Mouse (Mus musculus): ENCODE measurements around the gene Gosr1.
"Not testable (repeated sequence)": the region's sequence is repeated elsewhere in the genome, so short reads cannot be mapped to it uniquely, and the experiment has no call there.

Gene Gosr1

GRCm38 (mm10) chr11:76692096-76692495 lies 71.3 kb downstream of the Gosr1 start:
- no peak for TF ChIP-seq GATA4 (IDR thresholded peaks at IDR 0.05; ENCODE audit: insufficient replicate concordance, low read length)

DNA sequence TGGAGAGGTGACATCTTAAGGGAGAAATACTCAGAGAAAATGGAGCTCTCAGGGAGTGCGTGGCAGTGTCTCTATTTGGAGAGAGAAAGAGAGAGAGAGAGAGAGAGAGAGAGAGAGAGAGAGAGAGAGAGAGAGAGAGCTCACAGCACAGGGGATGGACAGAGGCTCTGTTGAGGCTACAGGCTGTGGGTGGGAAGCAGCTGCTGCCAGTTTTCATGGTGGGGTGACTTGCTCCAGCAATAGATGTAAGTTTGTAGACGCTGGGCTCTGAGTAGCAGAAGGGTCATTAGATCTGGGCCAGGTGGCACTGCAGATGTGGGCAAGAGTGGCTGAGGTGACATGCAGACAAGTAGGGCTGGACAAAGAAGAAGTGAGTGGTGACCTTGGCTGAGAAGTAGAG lies 77.8 kb downstream of the Gosr1 start:
- no peak for TF ChIP-seq GATA4 (IDR thresholded peaks at IDR 0.05; ENCODE audit: insufficient replicate concordance, low read length)

DNA sequence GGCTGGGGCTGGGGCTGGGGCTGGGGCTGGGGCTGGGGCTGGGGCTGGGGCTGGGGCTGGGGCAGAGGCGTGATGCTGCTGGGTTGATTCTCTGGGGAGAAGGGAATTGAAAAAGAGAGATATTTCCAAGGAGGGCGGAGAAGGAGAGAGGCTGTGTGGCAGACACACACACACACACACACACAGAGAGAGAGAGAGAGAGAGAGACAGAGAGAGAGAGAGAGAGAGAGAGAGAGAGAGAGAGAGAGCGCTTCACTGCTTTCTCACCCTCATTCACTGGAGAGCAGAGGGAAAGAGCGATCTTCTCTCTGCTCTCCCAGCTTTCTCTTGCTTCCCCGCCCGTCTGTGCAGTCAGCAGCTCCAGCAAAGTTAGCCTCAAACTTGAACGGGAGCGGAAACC lies 83.9 kb downstream of the Gosr1 start, which contains the start of gene Trarg1:
Trarg1 (plus strand) TSS at position 301 of the 400 bp plus-strand sequence.
- not testable (repeated sequence) for TF ChIP-seq GATA4 (IDR thresholded peaks at IDR 0.05; ENCODE audit: insufficient replicate concordance, low read length)

All from liver, adult (tissue).